Mouse (Mus musculus) adrenal gland, postnatal 10 days (tissue): Measurements from ENCODE around the gene Fbxo21. TPM values are rescaled to one million over a fixed set of nuclear protein-coding genes. Genes with fewer than 3 reads are reported as not detected.

Source experiments
- DNase-seq: peaks from one replicate; pipeline ENCODE4 v3.0.0; 2021; ENCODE audit warnings: mixed read lengths
- total RNA-seq, 2 experiments: library from RNA; stranded (reverse); gene quantifications; 2 replicates each; pipeline ENCODE4 v1.2.3; 2021

Fbxo21 gene
- total RNA-seq, 2 experiments from 2014 or later, result 114 to 115 TPM

DNA sequence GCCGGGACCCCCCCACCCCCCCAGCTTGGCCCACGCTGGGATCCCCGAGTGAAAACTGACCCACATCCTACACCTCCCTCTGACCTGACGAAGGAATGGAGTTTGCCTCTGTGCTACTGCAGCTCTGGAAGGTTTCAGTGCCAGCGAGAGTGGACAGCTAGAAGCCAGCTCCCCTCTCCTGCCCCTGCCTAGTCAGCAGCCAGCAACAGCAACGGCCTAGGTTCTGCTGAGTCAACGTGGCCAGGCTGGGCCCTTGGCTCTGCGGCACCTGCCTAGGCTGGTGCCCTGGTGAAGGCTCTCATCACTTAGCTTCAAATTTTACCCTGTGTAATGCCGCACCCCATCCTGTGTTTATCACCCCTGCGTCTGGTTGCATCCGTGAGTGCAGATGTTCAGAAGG lies 43.4 kb downstream of the Fbxo21 start:
- no peak for DNase-seq

DNA sequence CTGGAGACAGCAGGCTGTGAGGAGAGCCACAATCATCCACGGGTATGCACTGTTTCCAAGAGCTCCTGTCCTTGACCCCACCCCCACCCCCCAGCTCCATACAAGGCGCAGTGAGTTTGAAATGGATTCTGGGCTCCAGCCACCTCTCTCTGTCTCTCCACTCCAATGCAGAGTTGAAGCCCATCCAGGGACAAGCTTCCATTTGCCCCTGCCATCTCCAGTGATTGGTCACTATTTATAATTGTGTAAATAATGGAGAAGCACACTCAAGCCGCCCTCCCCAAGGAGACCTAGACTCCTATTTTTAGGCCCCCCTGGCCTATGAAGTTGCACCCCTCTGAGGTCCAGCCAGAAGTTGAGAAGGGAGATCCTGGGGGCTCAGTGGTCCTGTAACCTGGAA lies 46.5 kb downstream of the Fbxo21 start:
- no peak for DNase-seq

DNA sequence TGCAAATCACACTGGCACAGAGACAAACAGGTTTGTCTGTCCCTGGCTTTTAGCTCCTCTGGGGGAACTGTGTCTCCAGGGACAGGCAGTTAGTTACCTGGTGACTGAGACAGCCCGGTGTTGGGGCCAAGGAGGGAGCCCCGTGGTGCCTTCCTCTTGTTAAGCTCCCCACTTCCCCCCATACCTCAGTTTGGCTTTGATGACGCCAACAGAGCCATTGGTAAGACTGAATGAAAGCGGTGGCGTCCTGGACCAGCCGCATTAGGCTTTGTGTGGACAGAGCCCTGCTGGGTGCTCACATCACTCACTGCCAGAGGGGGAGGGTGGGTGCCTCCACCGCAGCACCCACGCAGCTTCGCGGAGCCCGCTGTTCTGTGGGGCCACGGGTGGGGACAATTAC lies 49.4 kb downstream of the Fbxo21 start:
- DNase-seq, result no peak

DNA sequence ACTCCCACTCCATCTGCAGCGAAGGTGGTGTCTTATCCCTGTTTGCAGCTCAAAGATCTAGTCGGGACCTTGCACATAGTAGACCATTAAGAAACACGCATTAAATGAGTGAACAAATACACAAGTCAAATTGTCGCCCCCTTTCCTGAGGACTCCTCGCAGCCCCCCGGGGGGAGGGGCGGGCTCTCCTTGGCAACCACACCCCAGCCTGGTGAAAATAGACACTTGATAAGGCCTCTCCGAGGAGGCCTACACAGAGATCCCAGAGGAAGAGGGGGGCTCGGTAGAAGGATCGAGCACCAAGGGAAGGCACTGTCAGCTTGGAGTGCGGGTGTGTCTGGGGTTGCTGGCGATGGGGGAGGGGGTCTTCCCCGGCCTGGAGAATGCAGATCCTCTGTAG lies 49.8 kb downstream of the Fbxo21 start:
- DNase-seq, result no peak

DNA sequence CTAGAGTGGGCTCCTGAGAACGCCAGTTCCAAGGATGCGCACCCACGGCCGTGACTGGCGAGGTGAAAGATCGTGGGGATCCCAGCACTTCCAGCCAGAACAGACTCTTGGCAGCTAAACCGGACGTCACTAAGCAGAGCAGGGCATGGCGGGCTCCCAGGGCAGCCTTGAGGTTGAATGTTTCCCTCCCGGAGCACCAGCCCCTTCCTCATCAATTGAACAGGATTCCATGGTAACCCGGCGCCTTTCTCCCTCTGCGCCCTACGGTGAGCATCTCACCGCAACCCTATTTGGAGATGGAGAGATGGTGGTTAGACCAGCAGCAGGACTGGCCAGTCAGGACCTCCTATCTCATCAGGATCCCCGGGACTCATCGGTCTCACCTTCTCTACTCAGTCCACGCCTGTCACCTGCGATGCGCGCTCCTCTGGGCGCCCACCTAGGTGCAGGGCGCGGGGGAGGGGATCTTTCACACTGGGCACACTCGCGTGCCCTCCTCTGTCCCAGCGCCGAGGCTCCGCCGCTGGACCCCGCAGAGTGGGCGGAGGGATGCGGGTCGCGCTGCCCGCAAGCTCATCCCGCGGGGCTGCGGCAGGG lies 50.7 kb downstream of the Fbxo21 start:
- no peak for DNase-seq

DNA sequence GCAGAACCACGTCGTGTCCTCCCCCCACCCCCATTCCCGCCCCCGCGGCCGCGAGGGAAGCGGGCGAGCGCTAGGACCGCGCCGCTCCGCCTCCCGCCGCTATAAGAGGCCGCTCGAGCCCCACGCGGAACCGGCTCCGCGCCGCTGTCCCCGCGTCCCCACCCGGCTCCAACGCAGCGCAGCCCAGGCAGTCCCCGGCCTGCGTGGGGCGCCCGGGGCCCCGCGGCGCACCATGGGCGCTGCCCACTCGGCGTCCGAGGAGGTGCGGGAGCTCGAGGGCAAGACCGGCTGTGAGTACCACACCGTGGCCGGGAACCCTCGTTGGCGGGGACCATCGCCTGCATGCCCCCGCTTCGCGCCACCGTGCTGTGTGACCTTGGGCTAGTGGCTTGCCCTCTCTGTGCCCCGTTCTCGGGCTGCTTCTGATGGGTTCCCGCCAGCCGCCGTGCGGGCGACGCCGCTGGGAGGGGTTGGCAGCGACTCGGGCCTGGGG lies 51.2 kb downstream of the Fbxo21 start, which contains the start of gene Tesc:
Tesc (plus strand) TSS at position 46 of the 493 bp plus-strand sequence.
- DNase-seq, result peak; percentile 67

DNA sequence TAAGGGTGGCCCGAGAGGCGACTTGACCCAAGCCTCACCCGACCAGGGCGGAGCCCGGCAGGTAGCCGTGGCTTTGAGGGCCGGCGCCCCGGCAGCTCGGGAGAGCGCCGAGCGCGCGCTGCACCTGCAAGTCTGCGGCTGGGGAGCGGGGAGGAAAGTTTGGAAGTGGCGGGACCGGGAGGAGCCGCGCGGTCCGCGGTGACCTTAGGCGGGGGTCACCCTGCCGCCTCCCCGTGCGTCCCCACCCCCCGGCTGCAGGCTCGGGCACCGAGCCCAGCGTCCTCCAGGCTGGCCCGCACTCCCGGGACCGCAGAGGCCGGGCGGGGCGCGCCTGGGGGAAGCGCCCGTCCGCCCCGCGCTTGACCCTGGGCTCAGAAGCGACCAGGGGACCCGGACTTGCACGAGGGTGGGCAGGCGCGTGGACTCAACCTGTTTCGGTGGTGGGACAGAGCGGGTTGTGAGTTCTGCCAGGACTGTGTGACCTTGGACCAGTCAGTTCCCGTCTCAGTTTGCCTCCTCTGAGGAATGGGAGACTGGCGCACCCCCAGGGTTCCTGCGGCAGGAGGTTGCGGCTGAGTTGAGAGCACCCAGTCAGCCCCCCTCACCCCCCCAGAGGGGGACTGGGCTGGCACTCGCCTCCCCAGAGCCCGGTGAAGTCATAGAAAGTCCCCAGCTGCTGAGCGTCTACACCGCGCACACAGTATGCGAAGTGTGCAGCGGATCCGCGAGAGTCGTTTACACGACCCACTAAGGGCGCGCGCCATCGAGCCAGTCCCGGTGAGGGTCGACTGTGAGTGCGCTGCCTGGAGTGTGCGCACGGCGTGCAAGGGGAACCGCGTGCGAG lies 51.9 kb downstream of the Fbxo21 start:
- DNase-seq, result peak; percentile 72

DNA sequence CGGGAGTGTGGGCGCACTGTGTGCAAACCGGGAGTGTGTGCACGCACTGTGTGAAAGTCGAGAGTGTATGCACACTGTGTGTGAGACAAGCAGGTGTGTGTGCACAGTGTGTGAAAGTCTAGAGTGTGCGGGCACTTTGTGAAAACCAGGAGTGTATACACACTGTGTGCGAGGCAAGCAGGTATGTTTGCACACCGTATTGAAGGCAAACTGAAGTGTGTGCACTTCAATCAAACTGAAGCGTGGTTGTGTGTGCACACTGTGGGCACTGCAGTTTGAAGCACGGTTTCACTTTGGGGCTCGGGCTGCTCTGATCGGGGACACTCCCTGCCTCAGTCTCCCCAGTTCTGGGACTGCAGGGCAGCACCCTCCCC lies 52.5 kb downstream of the Fbxo21 start:
- no peak for DNase-seq

DNA sequence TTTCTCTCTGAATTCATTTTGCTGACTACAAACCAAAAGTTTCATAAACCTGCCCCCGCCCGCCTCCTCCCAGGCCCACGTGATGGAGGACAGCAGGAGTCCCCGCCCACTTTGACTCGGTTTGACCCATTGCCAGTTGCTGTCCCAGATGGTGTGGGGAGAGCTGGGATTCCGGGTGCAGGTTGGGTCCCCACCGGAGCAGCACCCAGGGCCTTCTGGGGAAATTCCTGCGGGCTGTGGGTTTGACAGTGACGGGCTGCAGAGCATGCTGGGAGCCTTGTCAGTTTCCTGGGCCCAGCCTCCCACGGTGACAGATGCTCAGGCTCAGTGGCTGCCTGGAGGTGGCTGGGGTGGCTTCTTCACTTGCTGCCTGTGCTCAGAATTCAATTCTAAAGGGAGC lies 52.9 kb downstream of the Fbxo21 start:
- DNase-seq, result peak; percentile 48

DNA sequence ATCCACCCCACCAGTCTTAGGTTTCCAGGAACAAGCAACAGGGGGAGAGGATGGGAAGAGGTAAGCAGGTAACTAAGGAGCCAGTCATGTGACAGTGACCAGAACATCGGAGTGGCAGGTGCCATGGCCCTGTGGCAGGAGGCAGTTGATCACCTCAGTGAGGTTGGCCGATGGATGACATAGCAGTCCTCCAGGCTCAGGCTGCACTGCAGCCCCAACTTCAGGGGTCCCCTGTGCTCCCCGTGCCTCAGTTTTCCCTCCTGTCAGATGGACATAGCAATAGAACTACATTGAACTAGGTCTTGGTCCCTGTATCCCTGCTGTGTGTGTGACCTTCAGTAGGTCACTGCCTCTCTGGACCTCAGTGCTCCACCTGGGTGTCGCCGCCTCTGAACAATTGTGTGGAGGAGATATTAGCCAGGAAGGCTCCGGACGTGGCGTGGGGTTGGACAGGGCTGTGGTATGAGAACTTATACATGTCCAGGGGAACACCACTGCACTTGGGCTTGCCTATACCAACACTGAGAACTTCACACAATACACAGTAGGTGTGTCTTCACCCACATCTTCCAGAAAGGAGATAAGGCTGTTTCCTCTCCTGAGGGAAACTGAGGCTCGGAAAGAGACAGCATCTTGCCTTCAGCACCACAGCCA lies 53.6 kb downstream of the Fbxo21 start:
- DNase-seq, result no peak

DNA sequence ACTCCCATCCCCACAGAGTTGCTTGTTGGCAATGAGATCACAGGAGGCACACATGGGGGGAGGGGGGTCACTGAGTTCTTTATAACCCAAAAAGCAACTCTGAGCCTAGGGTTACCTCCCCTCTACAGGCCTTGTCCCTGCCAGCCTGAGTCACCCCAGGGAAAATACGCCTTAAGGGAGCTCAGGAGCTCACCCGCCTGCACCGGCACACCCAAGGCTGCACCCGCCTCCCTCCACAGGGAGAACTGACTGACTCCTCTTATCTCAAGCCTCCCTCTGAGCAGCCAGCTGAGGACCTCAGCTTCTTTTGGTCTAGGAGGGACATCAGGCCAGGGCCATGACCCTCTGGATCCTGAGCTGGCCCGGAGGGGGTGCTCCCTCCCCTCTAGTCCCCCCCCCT lies 54.5 kb downstream of the Fbxo21 start:
- DNase-seq, result peak; percentile 62

DNA sequence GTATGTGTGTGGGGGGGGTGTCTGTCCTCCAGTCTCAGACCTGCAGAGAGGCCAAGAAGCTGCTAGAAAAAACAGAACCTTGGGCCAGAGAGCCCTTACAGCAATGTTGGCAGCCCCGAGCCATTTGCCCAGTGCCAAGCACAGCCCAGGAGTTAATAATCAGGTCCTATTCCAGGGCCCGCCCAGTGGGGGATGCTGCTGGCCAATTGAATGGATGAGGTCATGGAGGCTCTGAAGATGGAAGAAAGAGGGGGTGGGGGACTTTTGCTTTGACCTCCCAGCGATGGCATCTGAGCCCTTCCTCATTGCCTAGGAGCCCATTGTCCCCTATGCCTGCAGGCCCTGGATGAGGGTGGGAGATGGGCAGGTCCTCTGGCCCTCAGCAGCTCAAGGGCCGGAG lies 55.0 kb downstream of the Fbxo21 start:
- peak; percentile 43 for DNase-seq

DNA sequence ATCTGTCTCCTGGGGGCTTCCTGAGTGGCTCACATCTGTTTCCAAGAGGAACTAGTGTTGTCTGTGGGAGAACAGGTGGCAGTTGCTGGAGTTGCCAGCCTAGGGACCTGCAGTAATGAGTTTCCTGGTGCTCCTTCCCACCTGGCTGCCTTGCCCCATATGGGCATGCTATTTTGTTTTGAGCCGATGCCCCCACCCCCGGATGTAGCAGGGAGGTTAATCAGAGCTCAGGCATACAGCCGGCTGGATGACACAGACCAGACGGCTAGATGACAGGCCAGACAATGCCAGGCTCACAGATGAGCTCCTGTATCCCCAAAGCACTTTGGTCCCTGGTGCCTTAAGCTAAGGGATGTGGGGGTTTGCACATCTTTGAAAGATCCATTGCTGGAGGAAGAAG lies 56.8 kb downstream of the Fbxo21 start:
- peak; percentile 45 for DNase-seq

DNA sequence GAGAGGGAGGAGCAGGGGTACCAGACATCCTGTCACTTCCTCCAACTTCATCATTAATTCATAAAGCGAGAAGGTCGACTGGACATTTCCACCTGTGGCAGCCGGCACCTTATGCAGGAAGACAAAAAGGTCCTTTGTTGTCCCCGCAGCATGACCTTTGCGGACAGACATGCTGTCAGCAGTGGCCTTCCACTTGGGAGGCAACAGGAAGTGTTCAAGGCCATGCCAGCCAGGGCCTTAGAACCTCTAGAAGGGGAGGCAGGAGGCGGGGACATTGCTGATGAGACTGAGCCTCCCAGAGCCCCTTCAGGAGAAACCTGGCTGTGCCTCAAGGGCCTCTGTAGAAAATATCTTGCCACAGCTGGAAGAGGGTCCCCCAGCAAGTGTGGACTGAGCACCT lies 57.2 kb downstream of the Fbxo21 start:
- DNase-seq, result peak; percentile 59

DNA sequence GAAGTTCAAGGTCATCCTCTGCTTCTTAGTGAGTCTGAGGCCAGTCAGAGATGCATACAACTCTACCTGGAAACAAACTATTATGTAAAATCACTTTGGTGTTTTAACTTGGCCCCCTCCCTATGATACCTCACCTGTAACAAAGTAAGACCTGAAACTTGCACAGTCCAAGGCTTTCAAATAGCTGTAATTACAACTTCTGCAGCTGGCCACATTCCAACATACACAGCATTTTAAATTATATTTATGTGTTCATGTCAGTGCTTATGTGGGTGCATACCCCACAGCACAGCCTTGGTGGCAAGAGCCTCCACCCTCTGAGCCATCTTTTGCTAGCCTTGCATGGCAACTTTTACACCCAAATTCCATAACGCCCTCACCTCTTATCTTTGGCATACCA lies 58.1 kb downstream of the Fbxo21 start:
- DNase-seq, result no peak

DNA sequence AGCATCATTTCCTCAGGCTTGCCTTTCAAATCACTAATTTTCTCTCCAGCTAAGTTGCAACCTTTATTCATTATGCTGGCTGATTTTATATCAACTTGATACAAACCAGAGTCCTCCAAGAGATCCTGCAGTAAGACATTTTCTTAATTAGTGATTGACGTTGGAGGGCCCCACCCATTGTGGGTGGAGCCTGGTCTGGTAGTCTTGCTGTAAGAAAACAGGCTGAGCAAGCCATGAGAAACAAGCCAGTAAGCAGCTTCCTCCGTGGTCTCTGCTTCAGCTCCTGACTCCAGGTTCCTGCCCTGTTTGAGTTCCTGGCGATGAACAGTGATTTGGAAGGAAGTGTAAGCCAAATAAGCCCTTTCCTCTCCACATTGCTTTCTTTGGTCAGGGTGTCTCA lies 59.3 kb downstream of the Fbxo21 start:
- DNase-seq, result no peak

DNA sequence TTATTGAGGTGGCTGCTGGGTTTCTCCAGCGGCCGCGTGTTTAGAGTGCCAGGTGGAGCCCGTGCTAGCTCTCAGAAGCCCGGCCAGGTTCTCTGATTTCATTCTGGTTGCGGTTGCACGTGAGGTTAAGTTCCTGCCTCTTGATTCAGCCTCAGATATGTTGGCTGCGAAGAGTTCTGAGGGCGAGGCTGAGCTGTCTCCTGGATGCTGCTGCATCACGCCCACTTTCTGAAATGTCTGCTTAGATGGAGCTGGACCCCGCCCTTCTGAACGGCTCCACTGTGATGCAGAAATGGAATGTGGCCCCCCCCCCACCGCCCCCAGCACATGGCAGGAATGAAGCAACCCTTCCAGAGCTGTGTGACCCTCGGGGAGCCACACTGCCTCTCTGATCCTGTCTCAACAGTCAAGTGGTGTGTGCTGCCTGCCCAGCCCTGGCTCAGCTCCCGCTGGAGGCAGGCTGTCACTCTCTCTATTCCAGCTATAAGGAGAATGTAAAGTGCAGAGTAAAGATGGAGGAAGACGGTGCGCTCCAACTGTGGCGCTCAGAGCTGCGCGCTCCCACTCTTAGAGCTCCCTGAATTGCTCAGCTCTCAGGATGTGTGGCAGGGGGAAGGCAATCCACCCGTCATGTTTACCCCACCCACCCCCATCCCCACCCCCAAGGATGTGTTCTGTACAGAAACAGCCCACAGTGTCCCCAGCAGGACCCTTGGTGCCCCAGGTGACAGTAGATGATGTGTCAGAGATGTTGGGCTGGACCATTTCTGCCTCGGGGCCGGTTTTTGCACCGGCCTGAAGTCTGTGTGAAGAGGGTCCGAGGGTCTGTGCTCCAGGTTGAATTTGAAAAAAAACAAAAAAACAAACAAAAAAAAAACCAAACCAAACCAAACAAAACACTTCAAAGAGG lies 60.6 kb downstream of the Fbxo21 start:
- no peak for DNase-seq

DNA sequence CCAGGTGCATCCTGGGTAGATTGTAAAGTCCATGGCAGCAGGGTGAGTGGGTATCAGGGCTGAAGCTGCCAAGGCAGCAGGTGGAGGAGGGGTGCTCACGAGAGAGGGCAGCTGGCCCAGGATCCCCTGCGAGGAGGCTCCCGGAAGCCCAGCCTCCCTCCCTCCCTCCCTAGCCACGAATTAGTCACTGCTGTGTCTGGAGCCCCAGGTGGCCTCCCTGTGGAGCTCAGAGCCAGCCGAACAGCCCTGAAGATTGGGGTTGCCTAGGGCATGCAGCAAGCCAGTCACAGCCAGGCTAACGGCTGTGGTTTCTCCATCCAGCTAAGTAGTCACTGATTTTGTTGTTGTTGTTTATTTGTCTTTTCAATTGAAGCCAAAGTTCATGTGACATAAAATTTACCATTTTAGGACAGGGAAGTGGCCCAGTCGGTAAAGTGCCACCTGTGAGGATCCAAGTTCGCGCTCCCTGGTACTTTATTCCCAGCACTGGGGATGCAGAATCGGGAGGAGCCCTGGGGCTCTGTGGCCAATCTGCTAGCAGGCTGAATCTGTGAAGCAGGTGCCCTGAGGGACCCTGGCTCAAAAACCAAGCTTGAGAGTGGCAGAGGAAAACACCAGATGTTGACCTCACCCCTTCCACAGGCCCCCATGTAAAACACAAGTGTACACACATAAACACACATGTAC lies 61.4 kb downstream of the Fbxo21 start:
- peak; percentile 68 for DNase-seq

DNA sequence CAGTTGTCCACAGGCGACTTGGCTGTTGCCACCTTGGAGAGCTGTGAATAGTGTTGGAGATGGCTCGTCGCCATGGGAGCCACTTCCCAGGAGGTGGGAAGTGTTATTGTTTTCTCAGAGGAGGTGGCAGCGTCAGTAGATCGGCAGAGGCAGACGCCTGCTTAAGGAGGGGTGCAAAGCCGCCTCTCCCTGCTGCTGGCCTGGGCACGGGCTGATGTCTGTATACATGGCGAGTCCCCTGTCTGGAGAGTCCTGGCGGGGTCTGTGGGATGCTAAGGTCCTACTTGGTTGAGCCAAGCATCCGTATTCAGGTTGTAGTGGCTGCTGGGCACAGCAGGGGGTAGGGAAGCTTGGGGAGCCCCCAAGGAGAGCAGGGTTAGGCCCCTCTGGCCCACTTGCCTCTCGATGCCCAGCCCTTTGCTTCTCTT lies 62.7 kb downstream of the Fbxo21 start:
- DNase-seq, result no peak

DNA sequence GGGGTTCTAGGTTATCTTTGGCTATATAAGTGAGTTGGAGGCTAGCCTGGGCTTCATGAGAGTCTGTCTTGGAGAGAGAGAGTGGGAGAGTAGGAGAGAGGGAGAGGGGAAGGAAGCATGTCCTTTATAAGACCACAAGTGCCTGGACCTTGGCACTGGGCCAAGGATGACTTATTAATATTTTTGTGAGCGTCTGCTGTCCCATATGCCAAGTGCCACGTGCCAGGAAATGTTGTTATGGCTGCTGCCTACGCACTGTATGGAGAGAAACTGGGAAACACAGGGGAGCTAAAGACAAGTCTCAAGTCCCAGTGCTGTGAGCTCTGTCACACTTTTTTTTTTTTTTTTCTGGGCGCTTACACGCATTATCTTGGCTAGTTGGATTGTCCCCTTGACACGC lies 66.1 kb downstream of the Fbxo21 start:
- DNase-seq, result no peak

DNA sequence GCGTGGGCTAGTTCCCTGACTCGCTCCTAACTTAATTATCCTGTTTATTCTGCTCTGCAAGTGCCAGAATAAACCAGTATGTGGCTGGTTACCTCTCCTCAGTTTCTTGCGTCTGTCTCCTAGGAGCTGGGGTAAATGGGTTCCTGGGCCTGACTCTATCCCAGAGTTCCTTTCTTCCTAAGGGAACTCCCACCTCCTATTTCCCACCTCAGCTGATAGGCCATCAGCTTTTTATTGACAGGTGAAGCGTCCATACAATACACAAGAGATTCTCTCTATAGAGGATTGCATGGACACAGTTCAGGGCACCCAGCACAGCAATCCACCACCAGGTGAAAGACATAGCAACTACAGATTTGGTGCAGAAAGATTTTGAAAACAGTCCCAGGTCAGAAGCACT lies 67.2 kb downstream of the Fbxo21 start:
- DNase-seq, result no peak

DNA sequence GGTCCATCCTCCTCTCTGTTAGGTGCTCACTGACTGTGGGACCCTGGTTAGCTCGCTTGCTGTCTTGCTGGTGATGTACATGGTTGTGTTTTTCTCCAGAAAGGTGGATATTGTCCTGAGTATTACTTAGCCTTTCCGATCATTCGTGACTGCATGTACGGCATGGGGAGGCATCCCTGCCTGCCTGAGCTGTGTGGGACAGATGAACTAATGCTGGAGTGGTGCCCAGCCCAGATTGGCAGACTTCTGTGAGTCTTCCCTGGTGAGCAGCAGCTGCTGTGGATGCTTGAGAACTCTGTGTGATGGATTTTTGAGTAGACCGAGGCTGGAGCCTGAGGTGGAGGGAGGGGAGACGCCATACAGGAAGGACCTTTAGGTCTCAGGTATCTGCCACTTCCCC lies 68.4 kb downstream of the Fbxo21 start:
- no peak for DNase-seq
